Mouse (Mus musculus) layer of hippocampus, postnatal 36 days (tissue): ENCODE measurements around the gene P3h2. TPM values are rescaled to one million over a fixed set of nuclear protein-coding genes. Genes with fewer than 3 reads are reported as not detected.

Experiments used
- DNase-seq, 2 experiments: peaks; one replicate each; pipeline ENCODE4 v3.0.0; 2022
- total RNA-seq, 2 experiments: library from RNA; stranded (reverse); gene quantifications; 2 replicates each; pipeline ENCODE4 v1.2.3; 2021

P3h2 gene
- total RNA-seq, 2 experiments from 2014 or later = 4.1 to 4.4 TPM

DNA sequence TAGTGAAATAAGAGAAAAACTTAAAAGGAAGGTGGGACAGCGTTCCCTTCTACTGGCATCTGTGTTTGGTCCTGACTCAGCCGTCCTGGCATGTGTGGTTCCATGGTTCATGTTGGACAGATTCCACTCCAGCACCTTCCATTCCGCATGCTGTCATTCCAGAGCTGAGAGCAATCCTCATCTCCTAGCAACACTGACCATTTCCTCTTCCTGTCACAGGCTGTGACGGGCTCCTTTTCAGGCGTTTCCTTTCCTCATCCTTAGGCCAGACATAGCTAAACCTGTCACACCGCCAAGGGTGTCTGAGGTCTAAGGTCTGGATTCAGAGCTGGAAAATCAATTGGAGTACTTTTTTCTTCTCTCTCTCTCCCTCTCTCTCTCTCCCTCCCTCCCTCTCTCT is 40.5 kb downstream of the P3h2 start:
- DNase-seq = no peak

GRCm38 (mm10) chr16:26060239-26061085 is 45.1 kb downstream of the P3h2 start:
- no peak for DNase-seq

DNA sequence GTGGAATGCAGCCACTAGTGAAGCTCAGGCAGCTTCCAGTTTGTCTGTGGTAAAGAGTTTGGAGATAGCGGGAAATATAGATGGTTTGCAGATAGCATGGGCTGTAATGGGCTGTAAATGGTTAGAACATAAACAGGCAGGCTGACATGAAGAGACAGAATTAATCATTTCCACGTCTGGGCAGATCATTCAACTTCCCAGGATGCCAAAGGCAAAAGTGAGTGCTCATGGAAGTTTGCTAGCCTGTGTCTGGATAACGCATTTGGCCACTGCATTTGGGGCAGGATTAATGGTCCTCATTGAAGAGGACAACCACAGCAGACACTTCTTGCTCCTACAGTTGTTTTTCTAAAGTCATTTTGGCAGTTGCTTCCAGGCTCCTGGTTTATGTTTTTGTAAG is 52.0 kb downstream of the P3h2 start:
- no peak for DNase-seq

GRCm38 (mm10) chr16:26049393-26050087 is 56.0 kb downstream of the P3h2 start:
- no peak for DNase-seq

DNA sequence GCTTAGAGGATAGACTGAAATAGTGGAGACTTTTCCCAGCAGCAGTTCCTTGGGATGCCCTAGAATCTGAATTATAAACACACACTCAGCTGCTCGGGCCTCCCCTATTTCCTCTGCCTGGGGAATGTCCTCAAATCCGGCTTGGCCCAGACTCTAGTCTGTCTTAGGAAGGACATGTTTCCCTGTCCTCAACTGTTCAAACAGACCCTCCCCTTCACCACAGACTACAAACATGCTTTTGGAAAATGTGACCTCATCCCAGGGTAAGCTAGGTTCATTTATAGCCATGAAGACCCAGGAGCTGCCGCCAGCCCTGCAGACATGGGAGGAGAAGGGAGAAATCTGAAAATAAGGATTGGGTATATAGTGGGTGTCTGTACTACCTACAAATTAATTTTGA is 57.7 kb downstream of the P3h2 start:
- DNase-seq = no peak

- DNase-seq = no peak
Observed at GRCm38 (mm10) chr16:26047396-26047795, 58.2 kb downstream of the P3h2 start.

GRCm38 (mm10) chr16:26041929-26042303 is 63.7 kb downstream of the P3h2 start:
- no peak for DNase-seq

DNA sequence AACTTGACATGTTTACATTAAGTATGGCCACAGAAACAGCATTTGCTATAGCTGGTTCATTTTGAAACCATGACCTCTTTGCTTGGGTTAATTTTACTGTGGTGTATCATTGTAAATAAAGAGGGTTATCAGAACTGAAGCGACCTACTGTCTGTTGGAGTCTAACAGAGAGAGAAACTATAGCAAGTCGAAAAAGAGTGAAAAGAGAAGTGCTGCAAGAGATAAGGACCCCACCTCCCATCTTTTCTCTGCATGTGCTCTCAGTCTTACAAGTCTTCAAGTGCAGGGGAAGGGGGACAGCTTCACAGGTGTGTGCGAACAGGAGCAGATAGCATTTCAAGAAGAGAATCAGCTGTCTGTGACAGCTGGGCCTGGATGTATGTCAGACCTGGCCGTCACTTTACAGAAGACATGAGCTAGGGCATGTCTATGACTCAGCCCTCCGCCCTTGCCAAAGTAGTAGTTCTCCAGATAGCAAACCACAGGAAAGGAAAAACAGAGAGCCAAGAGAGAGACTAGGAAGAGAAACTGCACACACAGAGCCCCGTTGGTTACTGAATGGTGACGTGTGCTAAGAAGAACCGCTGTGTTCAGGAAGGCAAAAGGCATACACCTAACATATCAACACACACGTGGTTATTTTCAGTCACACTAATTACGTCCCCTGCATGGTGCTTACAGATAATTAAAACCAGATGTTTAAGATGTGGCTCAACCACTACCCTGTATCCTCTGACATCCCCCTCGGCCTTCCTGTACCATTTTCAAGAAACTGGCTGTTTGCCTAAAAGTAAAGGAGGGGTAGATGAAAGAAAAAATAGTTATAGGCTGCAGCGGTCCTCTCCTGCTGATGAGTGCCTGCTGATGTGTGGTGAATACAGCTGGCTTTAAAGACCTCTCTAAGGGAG is 64.3 kb downstream of the P3h2 start:
- no peak for DNase-seq

- DNase-seq = no peak
Observed at GRCm38 (mm10) chr16:26039320-26039719, 66.3 kb downstream of the P3h2 start.

- DNase-seq = no peak
Observed at GRCm38 (mm10) chr16:26035525-26035924, 70.1 kb downstream of the P3h2 start.

GRCm38 (mm10) chr16:26035079-26035478 is 70.5 kb downstream of the P3h2 start:
- DNase-seq = no peak

- DNase-seq = no peak
Observed at GRCm38 (mm10) chr16:26029424-26030012, 76.1 kb downstream of the P3h2 start.

DNA sequence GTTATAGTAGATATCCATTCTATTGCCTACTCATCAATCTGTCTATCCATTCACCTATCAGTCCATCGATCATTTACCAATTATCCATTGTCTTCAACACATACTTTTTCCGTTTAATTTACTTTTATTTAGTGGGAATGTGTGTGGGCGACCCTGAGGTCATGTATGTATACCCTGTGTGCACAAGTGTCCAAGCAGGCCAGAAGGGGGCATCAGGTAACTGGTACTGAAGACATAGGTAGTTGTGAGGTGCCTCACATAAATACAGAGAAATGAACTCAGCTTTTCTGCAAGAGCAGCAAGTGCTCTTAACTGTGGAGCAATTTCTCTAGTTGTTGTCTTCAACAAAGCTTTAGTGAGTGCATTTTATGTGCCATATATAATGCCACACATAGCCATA is 79.2 kb downstream of the P3h2 start:
- DNase-seq = no peak

- DNase-seq = no peak
Observed at GRCm38 (mm10) chr16:26024543-26024942, 81.0 kb downstream of the P3h2 start.

GRCm38 (mm10) chr16:26023352-26023751 is 82.2 kb downstream of the P3h2 start:
- DNase-seq = no peak

GRCm38 (mm10) chr16:26021759-26022158 is 83.8 kb downstream of the P3h2 start:
- DNase-seq = no peak

DNA sequence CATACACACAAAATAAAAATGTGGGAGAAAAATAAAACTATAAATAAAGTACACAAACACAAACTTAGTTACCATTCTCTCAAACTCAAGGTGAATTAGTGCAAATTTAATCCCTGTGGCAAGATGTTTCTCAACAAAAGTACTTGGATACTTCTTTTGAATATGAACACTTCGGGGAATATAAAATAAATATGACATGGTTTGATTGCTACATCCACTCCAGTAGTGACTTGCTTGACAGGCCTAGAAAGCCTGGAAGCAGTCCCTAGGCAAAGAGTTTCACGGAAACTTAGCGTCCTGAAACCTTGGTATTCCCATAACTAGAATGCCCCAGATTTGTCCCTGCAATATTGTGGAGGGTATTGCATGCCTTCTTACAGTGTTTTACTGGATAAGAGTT is 99.8 kb downstream of the P3h2 start:
- DNase-seq = no peak

DNA sequence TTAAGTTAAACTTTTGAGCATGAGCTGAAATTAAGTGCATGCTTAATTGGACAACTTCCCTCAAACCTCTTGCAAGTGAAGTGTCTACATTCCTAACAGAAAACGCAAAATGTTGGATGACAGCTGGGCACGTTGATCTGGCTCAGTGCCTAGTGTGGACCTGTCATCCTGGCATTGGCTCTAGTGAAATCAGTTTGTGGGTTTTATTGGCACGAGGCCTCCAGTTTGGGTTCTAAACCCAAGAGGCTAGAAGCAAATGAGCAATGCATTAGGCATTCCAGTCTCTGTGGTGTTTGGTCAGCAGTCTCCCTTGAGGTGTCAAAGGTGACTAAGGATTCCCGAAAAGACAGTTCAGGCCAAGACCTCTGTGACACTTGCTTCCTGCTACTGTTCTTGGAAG is 102.3 kb downstream of the P3h2 start:
- DNase-seq = no peak

DNA sequence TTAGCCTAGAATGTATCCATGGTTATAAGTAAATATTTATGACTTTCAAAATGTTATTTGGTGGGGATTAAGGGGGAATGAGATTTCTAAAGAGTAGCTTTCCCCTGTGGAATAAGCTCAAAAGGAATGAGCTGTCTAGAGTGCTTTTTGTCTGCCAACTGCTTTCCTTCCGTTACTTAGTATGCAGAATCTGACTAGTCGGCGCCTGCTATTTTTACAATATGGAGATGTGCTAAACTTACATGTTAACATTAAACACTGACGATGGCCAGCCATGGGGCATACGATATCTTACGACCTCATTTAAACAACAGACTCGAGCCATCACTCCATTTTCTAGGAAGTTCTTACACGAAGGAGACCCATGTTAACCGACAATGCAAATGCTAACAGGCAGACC is 102.7 kb downstream of the P3h2 start:
- DNase-seq = no peak

DNA sequence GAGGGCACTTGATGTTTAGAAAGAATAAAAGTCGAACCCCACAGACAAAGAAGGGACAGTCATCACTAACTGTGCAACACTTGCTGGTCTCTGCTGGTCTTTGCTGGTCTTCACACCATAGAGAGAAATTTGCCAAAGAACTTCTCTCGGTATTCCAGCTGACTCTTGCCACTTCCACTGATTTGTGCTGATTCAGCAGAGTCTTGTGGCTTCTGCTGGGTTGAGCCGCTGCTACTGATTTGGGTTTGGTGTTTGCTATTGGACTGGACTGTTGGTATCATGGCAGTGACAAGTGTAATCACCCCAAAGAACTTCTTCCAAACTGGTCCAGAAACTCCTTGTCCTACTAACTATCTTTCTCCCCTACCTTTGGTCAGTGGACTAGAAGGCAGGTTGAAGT is 111.0 kb downstream of the P3h2 start:
- no peak for DNase-seq

DNA sequence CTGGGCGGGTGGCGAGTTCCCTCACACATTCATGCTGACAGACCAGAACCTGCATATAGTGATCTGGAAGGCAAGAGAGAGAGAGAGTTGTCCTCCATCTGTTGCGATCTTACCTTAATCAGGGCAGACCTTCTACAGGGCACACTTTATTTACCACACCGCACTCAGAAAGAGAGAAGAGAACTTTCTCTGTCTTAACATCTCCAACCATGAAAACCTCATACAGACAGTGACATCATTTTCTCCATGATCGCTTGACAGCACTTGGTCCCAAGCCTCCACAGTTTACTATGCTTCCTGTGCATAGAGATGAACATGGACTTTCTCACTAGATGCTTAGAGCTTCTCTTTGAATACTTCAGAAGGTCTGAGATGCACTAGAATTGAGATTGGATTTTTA is 118.4 kb downstream of the P3h2 start:
- no peak for DNase-seq

GRCm38 (mm10) chr16:25983635-25984034 is 121.9 kb downstream of the P3h2 start:
- DNase-seq = no peak

- no peak for DNase-seq
Observed at GRCm38 (mm10) chr16:25979037-25979436, 126.5 kb downstream of the P3h2 start.
